Mouse (Mus musculus) 3T3-L1 (cell line): Measurements from ENCODE around the gene Apbb1.

Experiments
- DNase-seq: peaks from one replicate; pipeline ENCODE4 v3.0.0-alpha.2; 2015; ENCODE audit warnings: low read depth, low spot score

The Apbb1 gene

DNA sequence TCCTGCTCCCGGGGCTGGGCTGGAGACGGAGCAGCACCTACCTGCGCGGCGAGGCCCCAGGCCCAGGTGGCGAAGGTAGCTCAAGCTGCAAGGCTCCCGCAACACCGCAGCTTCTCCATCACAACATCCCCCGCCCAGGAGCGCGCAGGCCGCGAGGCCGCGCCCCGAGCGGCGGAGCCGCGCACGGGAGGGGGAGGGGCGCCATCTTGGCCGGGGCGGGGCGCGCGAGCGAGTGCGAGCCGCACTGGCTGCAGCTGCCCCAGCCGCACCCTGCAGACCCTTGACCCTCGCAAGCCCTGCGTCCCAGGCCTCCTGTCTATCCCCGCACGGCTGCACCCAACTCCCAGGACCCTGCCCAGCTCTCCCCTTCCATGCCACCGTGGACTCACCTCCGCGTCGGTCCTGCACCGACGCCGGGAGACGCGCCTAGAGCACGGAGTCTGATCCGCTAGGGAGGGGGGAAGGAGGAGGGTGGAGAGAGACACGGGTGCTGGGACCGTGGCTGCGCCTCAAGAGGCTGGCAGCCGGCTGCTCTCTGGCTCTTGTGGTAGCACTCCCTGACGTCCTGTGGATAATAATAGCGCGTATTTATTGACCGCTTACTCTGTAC, at the start of gene Apbb1:
Apbb1 (minus strand) TSS at position 560 of the 610 bp plus-strand sequence.
- peak; percentile 48 for DNase-seq

- DNase-seq, result peak; percentile 84
These were observed 47.2 kb upstream of the Apbb1 start for GRCm38 (mm10) chr7:105628633-105629032.

DNA sequence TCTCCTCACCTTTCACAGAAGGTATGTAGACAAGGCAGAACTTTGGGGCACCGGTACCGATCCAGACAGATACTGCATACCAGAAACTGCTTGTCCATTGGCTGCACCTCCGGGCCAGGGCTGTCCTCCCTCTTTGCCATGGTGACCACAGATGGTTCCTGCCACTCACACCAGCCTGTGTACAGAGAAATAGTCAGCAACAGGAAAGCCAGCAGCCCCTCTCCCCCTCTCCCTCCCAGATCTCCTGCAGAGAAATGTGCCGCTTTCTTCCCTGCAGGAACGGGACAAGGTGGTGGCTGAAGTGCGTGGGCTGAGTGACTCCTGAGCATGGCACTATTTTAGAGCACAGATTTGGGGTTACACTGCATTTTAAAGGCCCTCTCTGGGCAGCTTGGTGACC, 43.9 kb upstream of the Apbb1 start:
- DNase-seq, result no peak

GRCm38 (mm10) chr7:105621646-105622292, 40.3 kb upstream of the Apbb1 start:
- peak; percentile 81 for DNase-seq

DNA sequence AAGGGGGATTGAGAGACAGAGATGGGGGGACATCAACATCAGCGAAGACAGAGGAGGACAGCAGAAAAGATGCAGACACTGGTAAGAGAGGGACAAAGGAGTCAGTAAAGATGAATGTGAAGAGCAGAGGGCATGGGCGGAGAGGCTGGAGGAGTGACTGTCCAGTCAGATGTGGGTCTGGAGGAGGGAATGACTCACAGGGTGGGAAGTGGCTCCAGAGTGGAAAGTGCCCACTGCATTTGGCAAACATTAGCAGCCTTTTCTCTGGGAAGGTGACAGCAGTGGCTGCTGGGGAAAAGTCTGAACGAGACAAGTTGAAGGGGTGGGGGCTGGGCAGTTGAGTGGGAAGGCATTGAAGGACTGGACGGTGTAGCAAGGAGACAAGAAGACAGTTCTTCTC, 39.6 kb upstream of the Apbb1 start:
- DNase-seq, result peak; percentile 78

- DNase-seq, result no peak
These were observed 38.2 kb upstream of the Apbb1 start for GRCm38 (mm10) chr7:105619701-105620100.

DNA sequence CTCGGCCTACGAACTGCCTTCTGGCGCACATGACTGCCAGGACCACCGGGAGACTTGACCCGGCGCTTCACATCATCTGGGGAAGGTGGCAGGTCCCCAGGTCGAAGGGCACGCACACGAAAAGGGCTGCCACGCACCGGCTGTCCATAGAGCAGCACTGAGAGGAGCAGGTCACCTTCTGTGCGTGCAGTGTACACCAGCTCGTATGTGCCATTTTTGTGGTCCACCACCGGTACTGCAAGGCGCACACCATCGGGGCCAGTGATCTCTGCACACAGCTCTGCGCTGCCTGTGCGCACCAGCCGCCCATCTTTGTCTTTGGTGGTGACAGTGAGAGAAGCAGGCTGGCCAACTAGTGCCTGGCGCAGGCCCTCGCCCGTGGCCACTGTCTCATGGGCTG, 36.4 kb upstream of the Apbb1 start:
- DNase-seq, result no peak

DNA sequence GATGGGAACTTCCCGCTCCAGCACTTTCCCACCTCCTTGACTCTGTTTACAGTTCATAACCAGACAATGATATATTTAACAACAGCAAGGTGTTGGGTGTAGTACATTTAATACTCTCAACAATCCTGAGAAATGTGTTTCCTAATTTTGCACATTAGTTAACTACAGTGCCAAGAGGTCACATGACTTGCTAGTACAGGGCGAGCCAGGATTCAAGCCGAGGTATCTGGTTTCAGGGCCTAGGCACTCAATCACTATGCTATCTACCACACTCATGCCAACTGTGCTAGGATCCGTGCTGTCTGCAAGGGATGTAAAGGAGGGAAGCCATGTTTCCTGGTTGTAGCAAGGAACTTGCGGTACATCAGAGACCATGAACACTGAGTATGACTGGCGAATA, 35.1 kb upstream of the Apbb1 start:
- DNase-seq, result no peak

GRCm38 (mm10) chr7:105615720-105616119, 34.3 kb upstream of the Apbb1 start:
- no peak for DNase-seq

DNA sequence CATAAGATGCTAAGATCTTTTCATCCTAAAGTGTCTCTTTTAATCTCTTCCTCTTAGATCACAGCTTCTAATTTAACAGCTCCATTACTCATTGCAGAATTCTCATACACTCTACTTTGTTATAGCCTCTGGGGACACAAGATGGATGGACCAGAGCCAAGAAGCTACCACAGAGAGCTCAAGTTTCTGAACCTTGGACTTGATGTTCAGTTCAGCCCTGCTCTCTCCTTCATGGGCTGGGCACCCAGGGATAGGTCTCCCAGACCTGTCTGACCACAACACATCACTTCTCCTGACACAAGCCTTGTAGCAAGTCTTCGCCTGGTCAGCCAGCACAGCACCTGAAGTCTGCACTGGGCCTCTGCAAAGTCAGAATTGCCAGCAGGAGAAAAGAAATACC, 32.9 kb upstream of the Apbb1 start:
- DNase-seq, result peak; percentile 70

- no peak for DNase-seq
These were observed 30.3 kb upstream of the Apbb1 start for GRCm38 (mm10) chr7:105611767-105612166.

GRCm38 (mm10) chr7:105608467-105608866, 27.0 kb upstream of the Apbb1 start:
- no peak for DNase-seq

DNA sequence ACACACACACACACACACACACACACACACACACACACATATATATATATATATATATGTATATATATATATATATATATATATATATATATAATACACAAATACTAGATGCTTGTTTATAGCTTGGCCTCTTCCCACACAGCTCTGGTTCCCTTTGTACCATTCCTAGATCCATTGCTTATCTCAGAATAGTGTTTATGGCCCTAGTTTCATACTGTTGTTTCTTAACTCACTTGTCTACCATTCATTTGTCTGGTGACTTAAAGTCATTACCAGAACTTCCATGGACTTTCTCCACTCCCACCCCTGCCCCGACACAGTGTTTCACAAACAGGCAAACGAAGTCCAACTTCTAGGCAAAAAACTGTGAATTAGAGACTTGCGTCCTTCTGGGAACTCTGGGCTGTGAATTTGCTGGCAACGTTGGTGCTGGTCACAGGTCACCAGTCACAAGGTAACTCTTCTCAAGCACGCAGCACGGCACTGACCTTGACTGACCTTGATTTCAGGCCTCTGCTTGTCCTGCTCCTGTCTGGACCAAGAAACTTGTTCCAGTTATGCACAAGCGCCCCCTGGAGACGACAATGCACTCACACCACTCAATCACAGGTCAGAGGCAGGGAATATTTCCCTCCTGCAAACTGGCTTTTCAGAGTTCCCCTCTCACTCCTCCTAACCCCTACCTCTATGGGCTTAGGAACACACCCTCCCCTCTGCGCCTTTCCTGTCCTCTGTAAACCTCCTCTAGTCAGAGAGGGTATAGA, 21.6 kb upstream of the Apbb1 start:
- DNase-seq, result peak; percentile 72

DNA sequence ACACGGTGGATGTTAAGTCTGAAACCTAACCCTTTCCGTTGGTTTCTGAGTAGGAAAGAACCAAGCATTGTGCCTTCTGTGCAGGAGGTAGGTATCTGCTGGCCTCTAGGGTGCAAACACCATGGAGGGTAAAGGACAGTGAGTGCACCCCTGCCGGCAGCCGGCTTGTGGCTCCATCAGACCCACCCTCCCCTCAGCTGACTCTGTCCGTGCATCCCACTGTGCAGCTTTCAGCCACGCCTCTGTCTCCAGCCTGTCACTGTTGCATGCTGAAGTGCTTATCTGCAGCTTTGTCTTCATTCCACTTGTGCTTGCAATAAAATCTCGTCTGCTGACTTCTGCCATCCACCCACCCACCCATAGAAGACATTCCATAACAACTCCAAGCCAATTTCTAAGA, 8.6 kb upstream of the Apbb1 start:
- DNase-seq, result no peak

DNA sequence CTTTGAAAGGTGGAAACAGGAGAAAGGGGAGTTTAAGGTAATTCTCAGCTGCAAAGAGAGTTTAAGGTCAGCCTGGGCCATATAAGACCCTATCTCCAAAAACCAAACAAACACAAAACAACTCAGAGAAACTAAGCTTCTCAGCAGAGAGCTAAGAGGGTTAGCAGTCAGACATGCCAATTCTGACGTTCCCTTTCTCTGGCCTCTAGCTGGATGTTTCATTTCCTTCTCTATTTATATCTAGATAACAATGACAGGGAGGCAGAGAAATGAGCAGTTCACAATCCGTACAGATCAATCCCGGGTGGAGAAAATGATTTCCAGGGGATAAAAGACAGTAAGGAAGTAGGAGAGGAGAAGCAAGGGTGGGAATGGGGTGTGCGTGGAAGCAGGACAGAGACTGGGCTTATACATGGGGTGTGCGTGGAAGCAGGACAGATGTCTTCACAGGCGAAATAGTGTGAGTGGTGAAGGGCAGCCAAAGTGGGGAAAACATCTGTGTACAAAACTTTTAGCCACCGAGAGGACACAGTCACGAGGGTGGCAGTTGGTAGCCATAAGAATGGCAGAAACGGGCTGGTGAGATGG, 7.0 kb upstream of the Apbb1 start:
- DNase-seq, result no peak

- DNase-seq, result no peak
These were observed 506 bp upstream of the Apbb1 start for GRCm38 (mm10) chr7:105581959-105582358.

- DNase-seq, result no peak
These were observed 795 bp downstream of the Apbb1 start for GRCm38 (mm10) chr7:105580627-105581089.

DNA sequence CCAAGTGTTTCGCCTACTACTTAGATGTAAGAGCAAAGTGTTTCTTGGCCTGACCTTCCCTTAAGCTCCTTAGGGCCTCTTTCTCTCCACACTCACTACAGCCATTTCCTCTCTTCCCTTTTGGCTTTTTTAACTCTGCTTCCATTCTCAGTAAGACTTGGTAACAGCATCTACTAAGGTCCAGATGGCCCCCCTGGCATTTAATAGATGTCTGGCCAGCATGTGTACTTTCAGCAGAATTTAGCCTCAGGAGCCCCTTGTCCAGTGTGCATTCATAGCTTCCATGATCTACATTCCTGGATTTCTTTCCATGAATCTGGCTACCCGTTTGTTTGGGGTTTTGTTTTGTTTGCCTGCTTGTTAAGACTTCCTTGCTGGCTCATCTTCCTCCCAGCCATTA, 3.0 kb downstream of the Apbb1 start:
- no peak for DNase-seq

DNA sequence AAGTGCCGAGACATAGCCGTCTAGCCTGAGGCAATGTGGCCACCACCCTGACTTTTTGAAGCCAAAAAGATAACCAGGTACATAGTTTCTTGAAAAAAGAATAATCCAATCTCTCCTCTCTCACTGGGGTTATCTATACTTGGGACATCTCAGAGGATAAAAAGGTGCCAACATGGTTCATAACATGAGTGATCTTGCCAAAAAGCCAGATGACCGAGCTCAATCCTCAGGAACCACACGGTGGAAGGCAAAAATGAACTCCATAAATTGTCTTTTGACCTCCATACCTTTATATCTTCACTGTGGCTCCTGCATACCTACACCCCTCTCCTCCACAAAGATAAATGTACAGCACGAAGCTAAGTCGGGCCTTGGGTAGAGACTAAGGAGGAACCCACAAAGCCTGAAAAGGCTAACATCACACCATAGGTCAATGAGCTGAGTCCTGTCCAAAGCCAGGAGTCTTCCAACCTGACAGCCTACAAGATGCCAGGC, 4.0 kb downstream of the Apbb1 start:
- no peak for DNase-seq

DNA sequence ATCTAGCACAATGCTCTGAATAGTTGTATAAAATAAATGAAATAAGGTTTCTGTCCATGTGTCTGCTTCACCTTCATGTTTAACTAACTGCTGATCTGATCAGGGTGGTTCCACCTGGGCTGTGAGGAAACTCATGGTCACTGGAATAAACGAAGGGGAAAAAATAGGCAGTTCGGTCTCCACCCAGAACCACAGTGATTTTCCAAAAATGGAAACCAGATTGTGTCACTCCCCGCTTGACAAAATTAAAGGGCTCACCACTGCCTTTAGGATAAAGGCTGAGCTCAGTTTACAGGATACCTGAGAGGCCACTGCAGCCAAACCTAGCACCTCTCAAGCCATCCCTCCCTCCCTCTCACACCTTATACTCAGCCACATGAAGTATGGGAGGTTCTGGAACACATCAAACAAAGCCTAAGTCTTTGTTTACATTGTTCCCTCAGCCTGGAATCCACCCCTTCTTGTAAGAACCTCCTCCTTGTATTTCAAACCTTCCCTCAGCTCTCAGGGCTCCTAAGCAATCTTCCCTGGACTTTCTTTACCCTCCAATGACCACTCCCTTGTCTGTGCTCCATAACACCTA, 5.2 kb downstream of the Apbb1 start:
- no peak for DNase-seq

DNA sequence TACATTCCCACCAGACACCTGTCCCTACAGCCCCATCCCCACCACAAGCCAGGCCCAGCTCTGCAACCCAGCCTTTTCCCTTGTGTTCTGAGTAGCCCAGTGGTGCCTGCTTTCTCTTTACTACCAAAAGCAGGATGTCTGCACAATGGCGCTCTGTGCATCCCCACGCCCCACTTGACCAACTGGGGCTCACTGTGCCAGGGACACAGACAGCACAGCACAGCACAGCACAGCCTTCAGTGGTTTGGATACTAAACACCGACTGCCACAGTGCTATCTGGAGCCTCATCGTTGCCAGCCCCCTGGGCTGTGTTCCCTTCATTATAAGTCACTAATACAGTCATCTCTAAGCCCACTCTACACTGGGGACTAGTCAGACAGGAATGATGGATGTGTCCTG, 6.9 kb downstream of the Apbb1 start:
- DNase-seq, result no peak

- DNase-seq, result no peak
These were observed 8.5 kb downstream of the Apbb1 start for GRCm38 (mm10) chr7:105572949-105573348.
